Mouse (Mus musculus): ENCODE results near the gene Aaed1.

The Aaed1 gene

GRCm38 (mm10) chr13:64253697-64254096 lies 58.8 kb downstream of the Aaed1 start:
- in situ Hi-C loops (cut with MboI, MseI) = no loop called here

- in situ Hi-C loops (cut with MboI, MseI) = no loop called here
These were observed 60.4 kb downstream of the Aaed1 start for GRCm38 (mm10) chr13:64252147-64252546.

- in situ Hi-C loops (cut with MboI, MseI) = no loop called here
These were observed 62.1 kb downstream of the Aaed1 start for GRCm38 (mm10) chr13:64250363-64250762.

GRCm38 (mm10) chr13:64248775-64249524 lies 63.6 kb downstream of the Aaed1 start:
- in situ Hi-C loops (cut with MboI, MseI) = loop anchor here (5.0 kb wide), 2 partner anchors 58 to 87 kb away; partner anchors contain the start of gene Habp4

GRCm38 (mm10) chr13:64248161-64248774 lies 64.2 kb downstream of the Aaed1 start:
- in situ Hi-C loops (cut with MboI, MseI) = loop anchor here (5.0 kb wide), 2 partner anchors 59 to 86 kb away; partner anchors contain the start of gene Habp4

- in situ Hi-C loops (cut with MboI, MseI) = loop anchor here (5.0 kb wide), 2 partner anchors 61 to 84 kb away; partner anchors contain the start of gene Habp4
These were observed 66.4 kb downstream of the Aaed1 start for GRCm38 (mm10) chr13:64246106-64246505.

- in situ Hi-C loops (cut with MboI, MseI) = loop anchor here (5.0 kb wide), 2 partner anchors 63 to 82 kb away; partner anchors contain the start of gene Habp4
These were observed 67.7 kb downstream of the Aaed1 start for GRCm38 (mm10) chr13:64244685-64245261.

- in situ Hi-C loops (cut with MboI, MseI) = no loop called here
These were observed 69.8 kb downstream of the Aaed1 start for GRCm38 (mm10) chr13:64242721-64243120.

GRCm38 (mm10) chr13:64240626-64241025 lies 71.9 kb downstream of the Aaed1 start:
- in situ Hi-C loops (cut with MboI, MseI) = no loop called here

GRCm38 (mm10) chr13:64237681-64238157 lies 74.8 kb downstream of the Aaed1 start:
- in situ Hi-C loops (cut with MboI, MseI) = no loop called here

GRCm38 (mm10) chr13:64237000-64237680 lies 75.4 kb downstream of the Aaed1 start:
- in situ Hi-C loops (cut with MboI, MseI) = no loop called here

- in situ Hi-C loops (cut with MboI, MseI) = no loop called here
These were observed 76.7 kb downstream of the Aaed1 start for GRCm38 (mm10) chr13:64235777-64236176.

- in situ Hi-C loops (cut with MboI, MseI) = no loop called here
These were observed 77.3 kb downstream of the Aaed1 start for GRCm38 (mm10) chr13:64235062-64235715.

- in situ Hi-C loops (cut with MboI, MseI) = loop anchor here (5.0 kb wide), 1 partner anchor 56 kb away; no protein-coding TSS in a partner anchor
These were observed 79.4 kb downstream of the Aaed1 start for GRCm38 (mm10) chr13:64233139-64233538.

- in situ Hi-C loops (cut with MboI, MseI) = no loop called here
These were observed 85.8 kb downstream of the Aaed1 start for GRCm38 (mm10) chr13:64226725-64227124.

GRCm38 (mm10) chr13:64225738-64226137 lies 86.8 kb downstream of the Aaed1 start:
- in situ Hi-C loops (cut with MboI, MseI) = no loop called here
